Mouse (Mus musculus): ENCODE results near the gene C530008M17Rik.

C530008M17Rik gene

DNA sequence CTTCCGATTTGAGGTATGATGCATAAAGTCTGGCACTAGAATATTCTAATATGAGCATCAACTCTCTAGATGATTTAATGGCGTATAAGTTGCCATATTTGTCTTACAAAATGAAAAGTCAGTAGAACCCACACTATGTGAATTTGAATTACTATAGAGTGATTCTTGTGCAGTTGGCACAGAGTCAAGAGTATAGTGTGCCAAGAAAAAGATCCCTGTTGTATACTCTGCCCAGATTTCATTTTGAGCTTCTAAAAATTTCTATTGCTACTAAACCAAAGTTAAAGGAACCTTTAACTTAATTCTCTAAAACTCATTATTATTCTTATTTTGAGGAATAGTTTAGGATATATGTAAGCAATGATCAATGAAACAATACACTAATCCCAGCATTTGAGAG is at the start of gene C530008M17Rik:
Gene C530008M17Rik, plus strand, starts transcription at position 301 of the 400 bp plus-strand sequence.
- no peak for DNase-seq (ENCODE audit: low spot score in 2 of 2)

DNA sequence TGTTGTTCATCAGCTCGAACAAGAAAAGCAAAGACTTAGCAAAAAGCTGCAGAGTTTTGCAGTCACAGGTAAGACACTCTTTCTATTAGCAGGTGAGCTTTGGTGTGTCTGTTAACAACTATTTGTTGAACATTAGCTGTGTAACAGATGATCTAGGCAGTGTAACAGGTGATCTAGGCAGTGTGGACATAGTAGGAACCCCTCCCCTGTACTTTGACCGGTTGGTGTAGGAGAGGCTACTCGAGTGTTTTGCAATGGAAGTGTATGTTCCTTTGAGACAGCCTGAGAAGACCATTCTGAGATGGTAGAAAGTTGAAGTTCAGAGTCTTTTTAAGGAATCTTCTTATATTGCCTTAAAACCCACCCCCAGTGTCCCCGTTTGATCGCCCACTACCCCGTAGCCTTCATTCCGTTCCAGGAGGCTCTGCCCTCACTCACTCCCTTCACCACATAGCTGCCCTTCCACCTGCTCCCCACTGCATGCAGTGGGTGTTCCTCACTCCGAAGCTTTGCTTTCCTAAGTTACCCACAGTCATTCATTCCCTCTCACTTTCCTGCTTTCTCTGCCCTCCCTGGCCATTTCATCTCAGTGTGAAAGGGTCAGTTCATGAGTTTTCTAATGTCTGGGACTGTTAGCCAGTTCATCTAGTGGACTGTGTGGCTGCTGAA is 46.5 kb upstream of the C530008M17Rik start:
- DNase-seq (ENCODE audit: low spot score in 2 of 2): no peak

DNA sequence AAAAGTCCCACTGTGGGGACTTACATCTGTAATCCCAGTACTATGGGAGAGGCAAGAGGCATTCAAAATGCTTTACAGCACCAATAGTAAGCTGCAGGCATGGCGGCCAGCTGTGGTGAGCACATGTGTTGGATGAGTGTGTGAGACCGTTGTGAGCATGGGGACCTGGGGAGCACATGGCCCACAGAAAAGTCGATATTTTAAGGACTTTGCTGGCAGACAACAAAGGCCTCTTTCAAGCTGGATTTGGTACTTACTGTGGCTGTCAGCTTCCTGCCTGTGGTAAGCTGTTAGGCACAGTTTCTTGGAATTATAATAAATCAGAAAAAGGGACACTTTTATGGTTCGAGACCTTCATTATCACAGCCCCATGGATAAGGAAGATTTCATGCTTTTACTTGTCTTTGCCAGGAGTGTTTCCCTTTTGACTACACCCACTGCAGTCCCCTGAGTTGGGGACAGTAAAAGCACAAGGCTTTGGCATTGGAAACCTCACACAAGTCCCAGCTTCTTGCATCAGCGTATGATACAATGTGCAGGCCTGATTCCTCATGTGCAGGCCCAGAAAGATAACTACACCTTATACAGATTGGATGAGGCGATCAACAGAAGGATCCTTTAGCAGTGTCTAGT is 43.3 kb upstream of the C530008M17Rik start:
- no peak for DNase-seq (ENCODE audit: low spot score in 2 of 2)

DNA sequence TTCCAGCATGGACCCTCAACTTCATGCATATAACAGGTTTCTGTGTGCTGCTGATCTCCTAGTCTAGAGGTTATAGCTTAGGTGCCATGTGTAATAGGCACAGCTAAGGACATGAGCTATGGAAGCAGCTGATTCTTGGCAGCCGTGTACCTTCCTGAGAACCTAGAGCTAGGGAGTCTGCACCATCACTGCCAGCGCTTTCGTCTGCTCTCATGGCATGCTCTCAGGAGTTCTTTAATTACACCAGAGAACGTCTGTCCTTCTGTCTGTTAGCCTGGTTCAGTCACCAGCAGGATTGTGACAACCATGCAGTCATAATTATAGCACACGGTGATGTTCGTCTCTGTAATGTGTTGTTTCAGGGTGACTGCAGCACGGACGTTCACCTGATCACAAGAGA is 41.0 kb upstream of the C530008M17Rik start:
- no peak for DNase-seq (ENCODE audit: low spot score in 2 of 2)

DNA sequence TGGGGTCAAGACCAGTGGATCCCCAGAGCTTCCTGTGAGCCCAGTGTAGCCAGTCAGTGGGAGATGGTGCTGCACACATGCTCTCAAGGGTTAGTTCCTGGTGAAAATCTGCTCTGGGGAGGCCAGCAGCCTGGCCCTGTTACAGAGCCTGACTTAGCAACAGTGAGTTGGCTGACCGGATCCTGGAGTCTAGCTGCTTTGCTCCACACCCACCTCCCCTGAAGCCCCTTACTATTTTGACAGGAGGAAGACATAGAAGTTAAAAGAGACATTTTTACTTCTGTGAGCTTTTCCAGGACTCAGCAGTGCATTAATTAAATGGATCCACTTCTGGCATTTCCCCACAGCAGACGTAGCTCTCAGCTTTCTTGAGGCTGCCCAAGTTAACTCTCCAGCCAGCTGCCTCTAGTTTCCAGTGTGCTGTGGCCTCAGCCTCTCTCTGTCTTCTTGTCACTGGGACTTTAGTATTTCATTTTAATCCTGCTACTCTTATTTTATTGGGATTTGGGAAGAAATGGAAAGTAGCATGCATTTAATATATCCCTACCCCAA is 40.0 kb upstream of the C530008M17Rik start:
- DNase-seq (ENCODE audit: low spot score in 2 of 2): no peak

DNA sequence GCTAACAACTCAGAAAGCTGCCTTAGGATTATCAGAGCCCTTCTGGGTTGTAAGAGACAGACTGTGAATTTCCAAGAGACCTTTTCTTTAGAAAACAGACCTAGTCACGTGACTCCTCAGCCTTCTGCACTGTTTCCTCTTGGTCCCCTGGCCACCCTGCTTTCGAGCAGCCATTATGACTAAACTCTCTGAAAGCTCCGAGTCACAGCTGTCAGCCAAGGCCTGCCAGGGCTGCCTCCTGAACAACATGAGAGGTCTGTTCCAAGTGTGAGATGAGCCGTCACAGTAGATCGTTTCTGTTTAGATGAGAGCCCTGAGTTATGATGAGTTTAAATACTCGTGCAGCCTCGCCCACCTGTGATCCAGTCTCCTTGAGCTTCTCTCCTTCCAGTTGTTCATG is 37.6 kb upstream of the C530008M17Rik start:
- no peak for DNase-seq (ENCODE audit: low spot score in 2 of 2)

DNA sequence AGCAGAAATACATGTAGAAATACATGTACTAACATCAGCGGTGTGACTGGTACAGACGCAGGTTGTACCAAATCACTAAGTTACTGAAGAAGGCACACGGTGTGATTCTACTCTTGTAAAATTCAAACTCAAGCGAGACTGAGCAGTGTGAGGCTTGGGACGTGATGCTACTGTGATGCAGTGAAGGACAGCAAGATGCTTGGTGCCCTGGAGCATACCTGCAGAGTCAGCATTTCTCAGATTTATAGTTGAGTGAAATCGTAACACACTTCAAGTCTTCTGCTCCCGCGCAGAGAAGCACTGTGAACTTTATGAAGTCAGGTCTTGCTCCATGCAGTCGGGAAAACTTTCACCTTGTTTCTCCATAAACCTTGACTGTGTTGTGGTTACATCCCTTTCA is 32.6 kb upstream of the C530008M17Rik start:
- DNase-seq (ENCODE audit: low spot score in 2 of 2): no peak

DNA sequence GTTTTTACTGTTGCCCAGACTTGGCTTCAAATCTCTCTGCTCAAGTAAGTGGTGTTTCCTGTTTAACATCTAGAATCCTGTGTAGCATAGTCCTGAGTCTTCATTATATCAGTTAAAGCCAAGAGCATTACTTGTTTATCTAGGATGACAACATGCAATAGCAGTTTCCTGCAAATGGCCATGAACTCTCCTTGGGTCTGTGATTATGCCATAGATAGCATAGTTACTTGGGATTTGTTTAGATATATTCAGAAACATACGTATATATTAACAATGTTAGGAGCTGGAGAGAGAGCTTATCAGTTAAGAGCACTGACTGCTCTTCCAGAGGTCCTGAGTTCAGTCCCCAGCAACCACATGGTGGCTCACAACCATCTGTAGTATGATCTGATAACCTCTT is 28.5 kb upstream of the C530008M17Rik start:
- DNase-seq (ENCODE audit: low spot score in 2 of 2): no peak

DNA sequence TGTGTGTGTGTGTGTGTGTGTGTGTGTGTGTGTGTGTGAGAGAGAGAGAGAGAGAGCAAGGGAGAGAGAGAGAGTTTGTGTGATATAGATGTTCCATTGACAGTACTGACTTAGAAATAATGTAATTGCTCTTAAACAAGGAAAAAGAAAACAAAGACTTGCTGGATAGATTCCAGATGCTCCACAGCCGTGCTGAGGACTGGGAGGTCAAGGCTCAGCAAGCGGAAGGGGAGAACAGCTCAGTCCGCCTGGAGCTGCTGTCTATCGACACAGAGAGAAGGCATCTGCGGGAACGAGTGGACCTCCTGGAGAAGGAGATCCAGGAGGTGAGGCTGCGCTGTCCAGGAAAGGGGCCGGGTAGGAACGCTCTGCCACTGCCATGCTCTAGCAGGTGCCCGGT is 22.3 kb upstream of the C530008M17Rik start:
- DNase-seq (ENCODE audit: low spot score in 2 of 2): no peak

DNA sequence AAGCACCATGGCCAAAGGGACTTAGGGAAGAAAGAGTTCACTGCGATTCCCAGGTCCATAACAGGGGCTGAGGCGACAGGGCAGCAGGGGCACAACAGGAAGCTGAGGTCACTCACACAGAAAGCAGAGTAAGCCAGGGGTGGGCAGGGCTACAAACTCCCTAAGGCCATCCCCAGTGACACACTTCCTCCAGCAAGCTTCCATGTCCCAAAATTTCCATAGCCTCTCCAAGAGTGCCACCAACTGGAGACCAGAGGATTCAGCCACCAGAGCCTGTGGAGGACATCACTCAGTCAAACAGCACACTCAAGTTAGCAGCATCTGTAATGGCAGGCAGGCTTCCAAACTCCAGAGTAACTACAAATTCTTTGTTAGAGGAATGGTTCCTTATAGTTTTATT is 20.7 kb upstream of the C530008M17Rik start:
- DNase-seq (ENCODE audit: low spot score in 2 of 2): no peak

DNA sequence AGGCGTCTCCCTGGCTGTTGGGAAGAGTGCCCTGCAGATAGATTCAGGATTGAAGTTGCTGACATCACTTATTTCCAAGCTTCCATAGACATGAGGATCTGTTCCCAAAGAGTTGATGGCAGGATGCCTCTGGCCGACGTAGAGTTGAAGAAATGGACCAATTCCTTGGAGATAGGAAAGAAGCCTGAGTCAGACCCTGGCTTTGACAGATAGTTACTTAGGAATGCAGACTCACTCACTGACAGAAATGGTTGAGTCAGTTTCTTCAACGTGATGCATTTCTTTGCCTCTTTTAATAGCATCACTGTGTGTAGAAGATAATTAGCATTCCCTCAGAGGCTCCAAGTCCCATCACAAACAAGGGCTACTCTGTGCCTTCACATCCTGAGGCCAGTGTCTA is 14.2 kb upstream of the C530008M17Rik start:
- no peak for DNase-seq (ENCODE audit: low spot score in 2 of 2)

DNA sequence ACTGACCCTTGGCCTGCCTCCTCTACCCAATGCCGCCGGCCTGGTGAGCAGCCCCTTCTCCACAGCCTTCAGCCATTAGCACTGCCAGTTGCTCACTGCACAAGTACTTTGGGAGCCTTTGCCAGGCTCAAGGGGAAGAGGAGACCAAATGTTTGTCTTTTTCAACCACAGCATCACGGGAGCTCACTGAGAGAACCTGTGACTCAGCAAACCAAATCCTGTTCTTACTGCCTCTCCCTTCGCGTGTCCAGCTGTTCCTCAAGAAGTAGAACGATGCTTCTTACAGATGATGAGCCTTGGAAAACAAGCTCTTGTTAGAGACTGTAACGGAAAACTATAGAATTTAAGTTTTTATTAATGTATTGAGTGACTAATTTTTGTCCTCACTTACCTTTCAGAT is 12.1 kb upstream of the C530008M17Rik start:
- no peak for DNase-seq (ENCODE audit: low spot score in 2 of 2)

DNA sequence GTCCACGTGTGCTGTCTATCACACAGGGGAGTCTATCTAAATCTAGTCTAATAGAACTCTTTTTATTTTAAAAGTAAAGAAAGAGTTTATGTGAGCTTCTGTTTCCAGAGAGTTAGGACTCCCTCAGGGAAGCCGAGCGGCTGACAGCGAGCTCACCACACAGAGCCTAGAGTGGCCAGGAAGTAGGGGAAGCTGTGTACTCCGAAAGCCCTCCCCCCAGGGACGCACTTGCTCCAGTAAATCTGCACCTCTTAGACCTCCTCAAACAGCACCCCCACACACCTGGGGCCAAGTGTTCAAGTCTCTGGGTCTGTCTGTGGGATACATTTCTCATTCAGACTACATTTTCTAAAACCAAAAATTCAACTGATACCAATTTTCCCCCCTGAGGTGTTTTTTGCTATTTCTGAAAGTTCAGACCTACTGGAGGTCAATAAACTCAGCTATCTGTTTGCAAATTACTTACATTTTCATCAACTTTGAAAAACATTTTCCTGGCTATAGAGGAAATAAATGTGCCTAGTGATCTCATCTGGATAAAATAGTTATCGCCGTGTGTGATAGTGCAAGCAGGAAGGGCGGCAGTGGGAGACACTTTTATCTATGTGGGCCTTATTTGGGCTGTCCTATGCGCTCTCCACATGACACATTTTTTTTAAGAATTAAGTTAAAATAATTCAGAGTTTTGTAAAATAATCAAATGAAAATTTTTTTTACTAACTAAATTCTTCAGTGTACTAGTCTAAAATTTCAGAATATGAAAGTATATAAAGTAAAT is 11.0 kb upstream of the C530008M17Rik start:
- no peak for DNase-seq (ENCODE audit: low spot score in 2 of 2)

DNA sequence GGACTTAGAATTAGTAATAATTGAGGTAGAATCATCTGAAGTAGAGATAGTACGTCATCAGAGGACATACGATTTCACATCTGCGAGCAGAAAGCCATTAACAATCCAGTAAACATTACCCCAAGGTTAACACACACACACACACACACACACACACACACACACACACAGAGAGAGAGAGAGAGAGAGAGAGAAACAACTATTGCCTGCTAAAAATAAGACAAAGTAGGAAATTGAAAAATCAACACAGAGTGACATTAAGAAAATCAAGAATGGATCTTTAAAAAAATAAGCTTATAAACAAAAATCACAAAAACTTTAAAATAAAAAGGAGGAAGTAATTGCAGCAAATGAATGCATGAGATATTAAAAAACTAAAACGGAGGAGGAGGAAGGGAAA is 6.4 kb upstream of the C530008M17Rik start:
- DNase-seq (ENCODE audit: low spot score in 2 of 2): no peak

DNA sequence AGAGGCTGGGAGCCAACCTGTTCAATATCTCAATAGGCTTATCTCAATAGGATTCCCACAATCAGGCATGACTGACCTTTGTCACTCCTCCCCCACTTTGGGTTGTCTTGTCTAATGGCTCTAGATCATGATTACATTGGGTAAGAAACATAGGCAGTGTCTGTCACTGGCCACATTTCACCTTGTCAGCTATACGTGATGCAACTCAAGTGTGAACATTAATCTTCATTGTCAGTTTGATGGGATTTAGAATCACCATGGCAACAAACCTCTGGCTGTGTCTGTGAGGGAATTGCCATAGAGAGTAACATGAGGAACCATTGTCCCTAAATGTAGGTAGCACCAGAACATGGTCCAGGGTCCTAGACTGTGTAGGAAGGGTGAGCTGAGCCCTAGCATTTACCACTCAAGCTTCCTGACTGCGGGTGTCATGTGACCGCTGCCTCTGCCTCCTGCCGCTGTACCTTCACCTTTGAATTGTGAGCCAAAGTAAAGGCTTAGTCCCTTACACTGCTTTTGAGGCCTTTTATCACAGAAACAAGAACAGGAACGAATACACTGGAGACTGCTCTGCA is 5.1 kb upstream of the C530008M17Rik start:
- no peak for DNase-seq (ENCODE audit: low spot score in 2 of 2)

DNA sequence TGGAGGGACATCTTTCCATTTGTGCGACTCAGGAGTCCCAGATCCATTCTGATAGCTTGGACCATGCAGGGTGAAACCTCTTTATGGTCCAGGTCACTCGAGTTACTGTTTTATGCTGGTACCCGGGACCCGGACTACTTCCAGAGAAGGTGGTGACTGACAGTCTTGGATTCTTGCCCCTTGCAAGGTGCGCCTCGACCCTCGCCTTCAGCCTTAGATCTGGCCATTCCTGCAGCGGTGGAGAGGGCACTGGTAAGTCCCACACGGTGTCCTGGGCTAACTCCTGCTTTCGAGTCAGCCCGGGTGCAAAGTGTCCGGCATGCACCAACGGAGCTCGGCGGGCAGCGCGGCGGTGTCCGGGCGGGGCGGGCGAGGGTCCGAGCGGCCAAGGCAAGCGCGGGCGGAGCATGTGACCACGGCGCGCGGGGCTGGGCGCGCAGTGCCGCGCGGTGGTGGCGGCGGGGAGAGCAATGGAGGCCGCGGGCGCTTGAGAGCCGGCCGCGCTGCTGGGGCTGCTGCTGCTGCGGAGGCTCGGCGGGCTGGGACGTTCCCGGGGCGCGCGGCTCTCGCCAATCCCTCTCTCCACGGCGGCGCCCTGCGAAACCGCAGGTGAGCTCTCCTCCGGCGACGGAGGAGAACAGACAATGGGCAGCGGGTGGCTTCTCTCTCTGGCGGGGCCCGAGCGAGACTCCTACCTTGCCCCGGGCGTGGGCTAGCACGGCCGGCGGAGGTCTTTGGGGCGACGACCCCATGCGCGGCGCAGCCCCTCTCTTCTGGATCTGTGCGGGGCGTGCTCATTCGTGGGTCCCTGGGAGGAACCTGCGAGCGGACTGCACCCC is 1.2 kb downstream of the C530008M17Rik start:
- peak; percentile 50 to 63 for DNase-seq (ENCODE audit: low spot score in 2 of 2)

DNA sequence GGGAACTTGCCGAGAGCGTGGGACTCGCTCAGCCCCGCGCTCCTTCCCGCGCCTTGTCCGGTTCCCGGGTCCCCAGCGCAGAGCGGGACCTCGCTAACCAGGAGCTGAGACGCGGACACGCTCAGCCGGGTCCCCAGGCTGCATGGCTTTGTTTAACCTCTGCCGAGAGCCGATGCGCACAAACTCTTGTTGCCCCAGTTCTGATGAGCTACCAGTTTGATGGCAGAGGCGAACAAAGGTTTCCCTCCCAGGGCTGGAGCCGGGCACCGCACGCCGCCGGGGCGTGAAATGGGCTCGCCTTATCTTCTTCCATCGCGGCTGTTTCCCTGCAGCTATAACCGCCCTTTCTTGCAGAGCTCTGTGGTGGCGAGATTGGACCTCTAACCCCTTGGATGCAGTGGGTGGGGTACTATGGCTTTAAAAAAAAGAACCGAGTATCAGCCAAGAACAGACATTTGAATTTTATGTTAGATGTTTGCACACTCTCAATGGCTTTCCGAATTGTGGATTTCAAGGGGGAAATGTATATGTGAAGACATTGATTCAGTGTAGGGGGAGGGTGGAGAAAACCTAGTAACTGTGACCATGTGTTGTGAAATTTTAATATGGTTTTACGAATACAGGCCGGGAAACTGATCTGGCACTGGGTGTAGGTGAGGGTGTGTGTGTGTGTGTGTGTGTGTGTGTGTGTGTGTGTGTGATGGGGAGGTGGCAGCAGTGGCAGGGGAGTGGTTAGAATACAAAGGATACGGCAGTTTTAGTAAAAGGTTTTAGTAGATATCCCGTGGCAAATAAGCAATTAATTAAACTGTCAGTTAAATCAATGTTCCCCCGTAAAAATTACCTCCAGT is 2.0 kb downstream of the C530008M17Rik start:
- no peak for DNase-seq (ENCODE audit: low spot score in 2 of 2)

DNA sequence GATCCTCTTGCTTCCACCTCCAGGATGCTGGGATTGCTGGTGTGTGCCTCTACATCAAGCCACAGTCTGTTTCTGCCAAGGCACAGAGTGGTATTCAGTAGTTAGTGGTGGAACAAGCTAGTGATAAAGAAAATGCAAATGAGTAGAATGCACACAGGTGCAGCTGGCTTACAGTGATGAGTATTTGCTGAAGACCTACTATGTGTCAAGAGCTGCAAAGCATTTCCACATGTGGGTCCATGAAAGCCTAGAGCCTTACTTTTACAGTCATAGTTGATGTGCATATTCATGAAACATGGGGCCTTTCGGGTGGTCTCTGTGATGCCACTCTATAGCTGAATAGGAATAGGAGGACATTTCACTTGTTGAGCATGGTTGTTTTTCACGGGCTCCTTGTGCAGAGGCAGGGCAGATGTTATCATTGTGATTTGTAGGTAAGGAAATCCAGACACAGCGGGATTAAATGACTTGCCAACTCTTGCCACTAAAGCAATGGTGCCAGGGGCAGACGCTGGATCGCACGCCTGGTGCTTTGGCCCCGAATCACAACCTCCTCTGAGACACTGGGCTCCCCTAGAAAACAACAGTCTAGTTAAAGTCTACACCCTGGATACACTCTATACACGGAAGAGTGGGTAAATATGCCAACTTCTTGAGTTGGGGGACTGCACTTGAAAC is 3.8 kb downstream of the C530008M17Rik start:
- no peak for DNase-seq (ENCODE audit: low spot score in 2 of 2)

DNA sequence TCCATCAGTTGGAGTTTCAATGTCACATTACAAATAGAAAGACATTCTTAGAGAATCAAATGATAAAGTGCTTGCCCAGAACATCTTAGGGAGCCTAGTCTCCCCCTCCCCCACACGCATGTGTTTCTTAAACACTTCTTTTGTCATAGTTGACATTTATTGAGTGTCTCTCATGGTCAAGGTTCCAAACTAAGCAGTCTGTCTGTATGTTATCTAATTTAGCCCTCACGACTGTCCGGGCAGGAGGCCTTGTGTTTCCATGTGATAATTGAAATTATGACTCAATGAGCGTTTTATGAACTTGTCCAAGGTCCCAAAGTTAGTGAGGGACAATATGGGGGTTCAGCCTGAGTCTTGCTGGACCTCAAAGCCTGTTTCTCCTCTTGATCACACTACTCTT is 5.0 kb downstream of the C530008M17Rik start:
- no peak for DNase-seq (ENCODE audit: low spot score in 2 of 2)

DNA sequence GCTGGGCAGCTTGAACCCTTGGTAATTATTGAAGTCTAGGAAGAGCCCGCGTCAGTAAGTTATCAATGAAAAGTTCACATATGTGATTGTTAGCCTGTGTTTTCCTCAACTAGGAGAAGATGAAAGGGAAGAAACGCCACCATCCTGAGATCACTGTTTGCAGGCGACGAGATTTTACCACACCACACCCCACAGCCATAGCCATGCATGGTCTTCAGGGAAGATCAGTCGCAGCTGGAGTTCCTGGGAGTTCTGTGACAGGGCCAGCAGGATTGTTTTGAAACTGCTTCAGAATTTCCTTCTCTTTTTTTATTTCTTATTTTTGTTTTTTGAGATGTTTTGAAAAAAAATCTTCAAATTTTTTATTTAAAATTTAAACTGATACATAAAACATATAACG is 8.6 kb downstream of the C530008M17Rik start:
- no peak for DNase-seq (ENCODE audit: low spot score in 2 of 2)

Data from urinary bladder, postnatal 4 days (tissue).